Mouse (Mus musculus): Measurements from ENCODE around the gene Tbcel. TPM values are rescaled to one million over a fixed set of nuclear protein-coding genes. Genes with fewer than 3 reads are reported as not detected.

Gene Tbcel
- total RNA-seq, 1 experiment, result 9.1 TPM

- no peak overlapping the region for H3K4me3 ChIP-seq (ENCODE audit: insufficient read depth in 1 of 2, low read depth in 1 of 2, low read length in 2 of 2, poor library complexity in 1 of 2, severe bottlenecking in 1 of 2)
- no peaks in the 10 kb centered on the region for H3K36me3 ChIP-seq (ENCODE audit: control insufficient read depth, insufficient read depth, low read length, poor library complexity, severe bottlenecking)
- H3K27ac ChIP-seq (ENCODE audit: insufficient read depth, low read depth, low read length, poor library complexity, severe bottlenecking), result no peak overlapping the region
- TF ChIP-seq ZNF384 (IDR thresholded peaks at IDR 0.05; ENCODE audit: low read depth, low read length) (no peak), CHD2 (IDR thresholded peaks at IDR 0.05; ENCODE audit: low read depth, low read length) (no peak), HCFC1 (IDR thresholded peaks at IDR 0.05; ENCODE audit: borderline replicate concordance, insufficient read depth, low read length) (no peak)
- in situ Hi-C loops (cut with MboI; ENCODE audit: low sequenced_read_pairs in 2 of 2, unreplicated experiment in 2 of 2), result no loop called here
- H3K4me1 ChIP-seq (ENCODE audit: control insufficient read depth in 2 of 2, insufficient read depth in 2 of 2, low read length in 2 of 2, poor library complexity in 1 of 2), result peaks cover 0 to 2% of the 10 kb centered on the region in 2 experiments; a peak in 1 of 4 replicates
- DNase-seq (ENCODE audit: low read depth, low spot score), result no peak
- no peak overlapping the region for H3K9ac ChIP-seq (ENCODE audit: insufficient read depth, low read depth, low read length, poor library complexity, severe bottlenecking)
- 0 out of 2 replicates have a peak, but pooled peaks cover 2% of the 10 kb centered on the region for H3K9me3 ChIP-seq (ENCODE audit: control insufficient read depth, insufficient read depth, low read depth, low read length)
Observed at GRCm38 (mm10) chr9:42508235-42508634, 626 bp upstream of the Tbcel start.

- Histone ChIP-seq H3K9ac (ENCODE audit: insufficient read depth, low read depth, low read length, poor library complexity, severe bottlenecking) (no peak overlapping the region), H3K4me3 (ENCODE audit: insufficient read depth in 1 of 2, low read depth in 1 of 2, low read length in 2 of 2, poor library complexity in 1 of 2, severe bottlenecking in 1 of 2) (no peak overlapping the region), H3K4me1 (ENCODE audit: control insufficient read depth in 2 of 2, insufficient read depth in 2 of 2, low read length in 2 of 2, poor library complexity in 1 of 2) (no peaks in the 10 kb centered on the region), H3K36me3 (ENCODE audit: control insufficient read depth, insufficient read depth, low read length, poor library complexity, severe bottlenecking) (no peaks in the 10 kb centered on the region), H3K27ac (ENCODE audit: insufficient read depth, low read depth, low read length, poor library complexity, severe bottlenecking) (no peak overlapping the region), H3K9me3 (ENCODE audit: control insufficient read depth, insufficient read depth, low read depth, low read length) (0 out of 2 replicates have a peak, but pooled peaks cover 2% of the 10 kb centered on the region)
- DNase-seq (ENCODE audit: low read depth, low spot score), result no peak
- in situ Hi-C loops (cut with MboI; ENCODE audit: low sequenced_read_pairs in 2 of 2, unreplicated experiment in 2 of 2), result no loop called here
- TF ChIP-seq ZNF384 (IDR thresholded peaks at IDR 0.05; ENCODE audit: low read depth, low read length), result no peak
- TF ChIP-seq HCFC1 (IDR thresholded peaks at IDR 0.05; ENCODE audit: borderline replicate concordance, insufficient read depth, low read length), result no peak
- TF ChIP-seq CHD2 (IDR thresholded peaks at IDR 0.05; ENCODE audit: low read depth, low read length), result no peak
- TF ChIP-seq ZC3H11A (IDR thresholded peaks at IDR 0.05; ENCODE audit: borderline replicate concordance, low read depth, low read length), result no peak
- no peak for TF ChIP-seq MAFK (IDR thresholded peaks at IDR 0.05; ENCODE audit: insufficient read depth, low read depth, low read length)
Observed at GRCm38 (mm10) chr9:42507022-42507421, 587 bp downstream of the Tbcel start.

- H3K9me3 ChIP-seq (ENCODE audit: control insufficient read depth, insufficient read depth, low read depth, low read length), result 0 out of 2 replicates have a peak, but pooled peaks cover under 1% of the 10 kb centered on the region
- no peak for DNase-seq (ENCODE audit: low read depth, low spot score)
- no peaks in the 10 kb centered on the region for H3K4me1 ChIP-seq (ENCODE audit: control insufficient read depth in 2 of 2, insufficient read depth in 2 of 2, low read length in 2 of 2, poor library complexity in 1 of 2)
- H3K4me3 ChIP-seq (ENCODE audit: insufficient read depth in 1 of 2, low read depth in 1 of 2, low read length in 2 of 2, poor library complexity in 1 of 2, severe bottlenecking in 1 of 2), result no peak overlapping the region
- no peak for TF ChIP-seq ZNF384 (IDR thresholded peaks at IDR 0.05; ENCODE audit: low read depth, low read length)
- no peak for TF ChIP-seq MAFK (IDR thresholded peaks at IDR 0.05; ENCODE audit: insufficient read depth, low read depth, low read length)
- no peak for TF ChIP-seq CHD2 (IDR thresholded peaks at IDR 0.05; ENCODE audit: low read depth, low read length)
- TF ChIP-seq HCFC1 (IDR thresholded peaks at IDR 0.05; ENCODE audit: borderline replicate concordance, insufficient read depth, low read length), result no peak
- no peak for TF ChIP-seq ZC3H11A (IDR thresholded peaks at IDR 0.05; ENCODE audit: borderline replicate concordance, low read depth, low read length)
- H3K27ac ChIP-seq (ENCODE audit: insufficient read depth, low read depth, low read length, poor library complexity, severe bottlenecking), result no peak overlapping the region
- H3K9ac ChIP-seq (ENCODE audit: insufficient read depth, low read depth, low read length, poor library complexity, severe bottlenecking), result no peak overlapping the region
- H3K36me3 ChIP-seq (ENCODE audit: control insufficient read depth, insufficient read depth, low read length, poor library complexity, severe bottlenecking), result no peaks in the 10 kb centered on the region
- in situ Hi-C loops (cut with MboI; ENCODE audit: low sequenced_read_pairs in 2 of 2, unreplicated experiment in 2 of 2), result no loop called here
Observed at GRCm38 (mm10) chr9:42504971-42505510, 2.6 kb downstream of the Tbcel start.

DNA sequence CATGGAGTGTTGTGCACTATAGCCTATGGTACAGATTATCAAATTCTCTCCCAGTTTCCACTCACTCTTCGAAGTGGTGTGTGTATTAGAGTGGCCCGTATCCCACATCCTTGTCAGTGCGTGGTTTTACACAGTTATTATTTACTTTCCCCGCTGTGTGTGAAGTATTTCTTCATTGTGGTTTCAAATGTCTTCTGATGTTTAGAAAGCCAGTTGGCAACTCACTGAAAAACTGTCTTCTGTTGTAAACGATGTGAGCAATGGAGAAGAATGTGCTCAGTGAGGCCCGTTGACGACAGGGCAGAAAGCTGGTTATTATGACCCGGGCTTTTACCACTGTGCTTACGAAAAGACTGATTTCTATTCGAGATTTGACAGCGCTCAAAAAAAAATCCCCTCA, 3.0 kb downstream of the Tbcel start:
- Histone ChIP-seq H3K4me1 (ENCODE audit: control insufficient read depth in 2 of 2, insufficient read depth in 2 of 2, low read length in 2 of 2, poor library complexity in 1 of 2) (no peaks in the 10 kb centered on the region), H3K36me3 (ENCODE audit: control insufficient read depth, insufficient read depth, low read length, poor library complexity, severe bottlenecking) (no peaks in the 10 kb centered on the region), H3K9me3 (ENCODE audit: control insufficient read depth, insufficient read depth, low read depth, low read length) (no peaks in the 10 kb centered on the region), H3K9ac (ENCODE audit: insufficient read depth, low read depth, low read length, poor library complexity, severe bottlenecking) (no peak overlapping the region), H3K4me3 (ENCODE audit: insufficient read depth in 1 of 2, low read depth in 1 of 2, low read length in 2 of 2, poor library complexity in 1 of 2, severe bottlenecking in 1 of 2) (no peak overlapping the region), H3K27ac (ENCODE audit: insufficient read depth, low read depth, low read length, poor library complexity, severe bottlenecking) (no peak overlapping the region)
- in situ Hi-C loops (cut with MboI; ENCODE audit: low sequenced_read_pairs in 2 of 2, unreplicated experiment in 2 of 2), result no loop called here
- TF ChIP-seq HCFC1 (IDR thresholded peaks at IDR 0.05; ENCODE audit: borderline replicate concordance, insufficient read depth, low read length), result no peak
- no peak for TF ChIP-seq CHD2 (IDR thresholded peaks at IDR 0.05; ENCODE audit: low read depth, low read length)
- TF ChIP-seq MAFK (IDR thresholded peaks at IDR 0.05; ENCODE audit: insufficient read depth, low read depth, low read length), result no peak
- no peak for TF ChIP-seq ZC3H11A (IDR thresholded peaks at IDR 0.05; ENCODE audit: borderline replicate concordance, low read depth, low read length)
- no peak for TF ChIP-seq ZNF384 (IDR thresholded peaks at IDR 0.05; ENCODE audit: low read depth, low read length)
- no peak for DNase-seq (ENCODE audit: low read depth, low spot score)

DNA sequence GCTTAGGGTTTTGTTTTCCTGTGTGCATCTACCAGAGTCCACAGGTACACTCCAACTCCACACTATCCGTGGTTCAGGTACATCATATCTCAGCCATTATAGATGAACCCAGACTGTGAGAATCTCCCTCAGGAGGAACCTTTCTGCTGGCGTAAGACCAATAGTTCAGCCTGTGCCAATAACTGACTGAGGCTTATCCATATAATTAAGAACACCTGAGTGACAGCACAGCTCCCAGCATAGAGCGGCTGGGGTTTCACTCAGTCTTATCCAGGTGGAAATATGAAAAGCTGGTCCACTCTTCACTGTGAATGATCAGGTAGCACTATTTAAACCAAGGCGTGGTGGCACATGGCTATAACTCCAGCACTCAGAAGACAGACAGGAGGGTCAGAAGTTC, 3.9 kb downstream of the Tbcel start:
- no peak overlapping the region for H3K9ac ChIP-seq (ENCODE audit: insufficient read depth, low read depth, low read length, poor library complexity, severe bottlenecking)
- no peaks in the 10 kb centered on the region for H3K9me3 ChIP-seq (ENCODE audit: control insufficient read depth, insufficient read depth, low read depth, low read length)
- no peak overlapping the region for H3K4me3 ChIP-seq (ENCODE audit: insufficient read depth in 1 of 2, low read depth in 1 of 2, low read length in 2 of 2, poor library complexity in 1 of 2, severe bottlenecking in 1 of 2)
- H3K36me3 ChIP-seq (ENCODE audit: control insufficient read depth, insufficient read depth, low read length, poor library complexity, severe bottlenecking), result no peaks in the 10 kb centered on the region
- H3K27ac ChIP-seq (ENCODE audit: insufficient read depth, low read depth, low read length, poor library complexity, severe bottlenecking), result no peak overlapping the region
- no peak for DNase-seq (ENCODE audit: low read depth, low spot score)
- in situ Hi-C loops (cut with MboI; ENCODE audit: low sequenced_read_pairs in 2 of 2, unreplicated experiment in 2 of 2), result no loop called here
- no peaks in the 10 kb centered on the region for H3K4me1 ChIP-seq (ENCODE audit: control insufficient read depth in 2 of 2, insufficient read depth in 2 of 2, low read length in 2 of 2, poor library complexity in 1 of 2)
- TF ChIP-seq HCFC1 (IDR thresholded peaks at IDR 0.05; ENCODE audit: borderline replicate concordance, insufficient read depth, low read length) (no peak), CHD2 (IDR thresholded peaks at IDR 0.05; ENCODE audit: low read depth, low read length) (no peak), MAFK (IDR thresholded peaks at IDR 0.05; ENCODE audit: insufficient read depth, low read depth, low read length) (no peak), ZNF384 (IDR thresholded peaks at IDR 0.05; ENCODE audit: low read depth, low read length) (no peak), ZC3H11A (IDR thresholded peaks at IDR 0.05; ENCODE audit: borderline replicate concordance, low read depth, low read length) (no peak)
